Mouse (Mus musculus) heart, adult 2 months (tissue): ENCODE data around the gene Gm20696.

Experiments
- CTCF ChIP-seq: fragments of 200-600 bp; IDR thresholded peaks from 2 replicates; pipeline ENCODE4 v1.8.1; 2022; ENCODE audit warnings: antibody characterized with exemption, mild to moderate bottlenecking, moderate library complexity
- EP300 ChIP-seq: fragments of 200-500 bp; IDR thresholded peaks from 2 replicates; pipeline ENCODE4 v1.6.1; 2011; ENCODE audit warnings: low read depth, low read length, control low read depth; ENCODE audit not compliant: insufficient read depth
- POLR2A ChIP-seq: fragments of 200-500 bp; IDR thresholded peaks from 2 replicates; pipeline ENCODE4 v1.6.1; 2011; ENCODE audit warnings: mild to moderate bottlenecking, low read depth, low read length, control low read depth; ENCODE audit not compliant: insufficient read depth

DNA sequence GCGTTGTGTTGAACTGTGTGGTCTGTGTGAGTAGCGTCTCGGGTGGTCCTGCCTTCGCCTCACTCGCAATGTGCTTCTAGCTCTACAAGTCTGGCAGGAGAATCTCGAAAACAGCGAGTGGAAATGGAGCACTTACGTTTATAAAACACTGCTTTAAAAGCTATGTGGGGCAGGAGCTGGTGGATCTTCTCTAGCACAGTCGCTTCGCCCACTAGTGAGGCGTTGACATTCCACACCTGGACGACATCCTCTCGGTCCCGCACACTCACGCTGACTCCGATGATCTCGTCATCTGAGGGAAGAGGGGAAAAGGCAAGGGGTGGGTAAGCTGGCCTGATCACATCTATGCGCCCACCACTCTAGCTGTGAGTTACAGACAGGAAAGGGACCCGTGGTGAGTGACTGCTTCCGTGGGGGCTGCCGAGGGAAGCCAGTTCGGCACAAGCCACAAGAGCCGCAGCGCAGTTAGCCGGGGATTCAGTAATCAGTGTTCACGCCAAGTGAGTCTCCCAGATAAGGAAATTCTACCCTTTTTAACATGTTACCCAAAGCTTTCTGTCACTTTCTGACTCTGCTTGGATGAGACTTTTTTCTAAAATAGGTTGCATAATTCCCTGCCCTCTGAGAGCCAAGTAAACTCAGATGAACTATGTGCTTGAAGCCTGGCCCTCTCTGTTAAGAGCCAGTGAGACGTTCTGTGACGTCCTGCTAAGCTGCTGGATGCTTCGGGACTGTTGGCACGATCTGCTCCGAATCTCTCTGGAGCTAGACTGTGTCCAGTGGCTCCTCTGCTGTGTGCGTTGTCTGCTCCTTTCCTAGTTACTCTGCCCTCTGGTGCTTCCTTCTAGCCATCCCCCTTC, 34.2 kb downstream of the Gm20696 start:
- TF ChIP-seq EP300 (no peak), POLR2A (no peak), CTCF (no peak)
